Comparison of ENCODE assay signal across 8 mouse cellular contexts in the genomic region with DNA sequence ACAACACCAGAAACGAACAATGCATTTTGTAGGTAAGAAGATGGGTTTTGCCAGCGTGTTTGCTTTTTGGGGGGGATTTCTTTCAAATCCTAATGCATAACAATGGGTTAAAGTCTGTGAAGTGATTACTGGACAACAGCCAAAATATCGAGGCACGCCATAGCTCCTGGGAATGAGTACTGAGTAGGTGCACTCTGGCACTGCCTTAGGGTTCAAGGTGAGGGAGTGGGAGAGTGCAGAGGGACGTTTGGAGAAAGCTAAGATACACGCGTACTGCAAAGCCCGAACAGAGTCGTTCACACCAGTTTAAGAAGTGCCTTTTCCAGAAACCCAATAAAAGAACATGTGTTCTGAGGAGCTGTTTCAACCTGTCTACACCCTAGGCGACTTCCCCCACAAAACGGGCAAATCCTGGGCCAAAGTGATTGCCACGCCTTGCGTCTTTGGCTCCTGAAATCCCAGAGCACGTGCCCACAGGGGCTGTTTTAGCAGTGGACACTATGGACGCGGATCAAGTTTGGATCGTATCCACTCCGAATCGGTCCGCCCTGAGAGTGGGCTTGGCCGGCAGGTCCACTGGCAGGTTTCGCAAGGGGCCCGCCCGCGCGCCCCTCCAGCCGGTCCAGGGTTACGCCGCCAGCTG. TPM values are rescaled to one million over a fixed set of nuclear protein-coding genes. Genes with fewer than 3 reads are reported as not detected.
A peak's percentile ranks its signal among the peaks of the same experiment; 100 is the strongest.
DNase-seq lines count a peak whose midpoint lies in the region; ATAC-seq and TF ChIP-seq lines count a peak whose summit lies in the region.

No protein-coding gene starts in this region.

- no peaks in the 10 kb centered on the region for H3K27me3 ChIP-seq in hindbrain, embryonic 12.5 days
- H3K27me3 ChIP-seq in midbrain, embryonic 14.5 days (ENCODE audit: control insufficient read depth, insufficient read depth, low read length), result no peaks in the 10 kb centered on the region

- peak overlapping the region; percentile 85 for H3K4me3 ChIP-seq in left cerebral cortex, adult 2 months
- H3K4me3 ChIP-seq in cortical plate, adult 2 months (ENCODE audit: insufficient read depth, low read length), result peak overlapping the region; percentile 64
- peak overlapping the region; percentile 75 for H3K4me3 ChIP-seq in hindbrain, embryonic 12.5 days
- peak overlapping the region; percentile 81 for H3K4me3 ChIP-seq in midbrain, embryonic 14.5 days (replicated peaks; ENCODE audit: low read depth, low read length)

- no peaks in the 10 kb centered on the region for H3K36me3 ChIP-seq in hindbrain, embryonic 12.5 days
- peaks cover 3% of the 10 kb centered on the region; the same call in 1 of the 2 replicates for H3K36me3 ChIP-seq in midbrain, embryonic 14.5 days (ENCODE audit: control insufficient read depth, insufficient read depth, low read length)

- no peak for DNase-seq in left cerebral cortex, adult 2 months (ENCODE audit: extremely low spot score in 1 of 2, low spot score in 2 of 2)
- DNase-seq in left cerebral cortex, postnatal 4 days, result no peak
- DNase-seq in MEL-GATA-1-ER (ENCODE audit: extremely low read depth, low read depth), result peak; percentile 66
- DNase-seq in midbrain, embryonic 14.5 days, result peak; percentile 54
- DNase-seq in adrenal gland, postnatal 25 days, result no peak
- DNase-seq in adrenal gland, postnatal 10 days, result no peak

- H3K4me2 ChIP-seq in hindbrain, embryonic 12.5 days (replicated peaks), result peak overlapping the region; percentile 75
- peak overlapping the region; percentile 68 for H3K4me2 ChIP-seq in midbrain, embryonic 14.5 days (ENCODE audit: low read length)

- TF ChIP-seq POLR2A in cortical plate, adult 2 months (IDR thresholded peaks at IDR 0.05; ENCODE audit: extremely low read depth, insufficient read depth, low read length), result no peak

- peak overlapping the region; percentile 51 for H3K9ac ChIP-seq in hindbrain, embryonic 12.5 days
- peak overlapping the region; percentile 59 for H3K9ac ChIP-seq in midbrain, embryonic 14.5 days (replicated peaks; ENCODE audit: low read length)

- peaks cover 3% of the 10 kb centered on the region; the same call in 1 of the 2 replicates for H3K4me1 ChIP-seq in cortical plate, adult 2 months (ENCODE audit: control insufficient read depth, insufficient read depth, low read length)
- H3K4me1 ChIP-seq in hindbrain, embryonic 12.5 days, result peaks cover 16% of the 10 kb centered on the region
- H3K4me1 ChIP-seq in midbrain, embryonic 14.5 days (ENCODE audit: control insufficient read depth, insufficient read depth, low read length), result peaks cover 8% of the 10 kb centered on the region

- intact Hi-C loops in left cerebral cortex, adult 2 months (cut with DNase I), result loop anchor here (1.0 to 5.0 kb wide), 5 partner anchors 10 to 720 kb away; a partner anchor contains a TSS
- intact Hi-C loops in left cerebral cortex, postnatal 4 days (cut with DNase I), result loop anchor here (5.0 kb wide), 2 partner anchors 85 to 90 kb away; no protein-coding TSS in a partner anchor

- TF ChIP-seq CTCF in left cerebral cortex, adult 2 months (IDR thresholded peaks at IDR 0.05), result no peak
- no peak for TF ChIP-seq CTCF in cortical plate, adult 2 months (IDR thresholded peaks at IDR 0.05; ENCODE audit: extremely low read depth, insufficient read depth, low read length)

- peak overlapping the region; percentile 89 for H3K27ac ChIP-seq in left cerebral cortex, adult 2 months
- no peak overlapping the region for H3K27ac ChIP-seq in cortical plate, adult 2 months (ENCODE audit: insufficient read depth, low read length)
- H3K27ac ChIP-seq in hindbrain, embryonic 12.5 days, result peak overlapping the region; percentile 97
- peak overlapping the region; percentile 94 for H3K27ac ChIP-seq in midbrain, embryonic 14.5 days (replicated peaks; ENCODE audit: low read depth, low read length)

- no peaks in the 10 kb centered on the region for H3K9me3 ChIP-seq in hindbrain, embryonic 12.5 days (replicated peaks)
- no peaks in the 10 kb centered on the region for H3K9me3 ChIP-seq in midbrain, embryonic 14.5 days (ENCODE audit: control insufficient read depth, low read length)

- WGBS in hindbrain, embryonic 12.5 days, result 1% methylated on average over 22 of the region's 29 CpGs
- WGBS in midbrain, embryonic 14.5 days, result 1% methylated on average over 28 of the region's 29 CpGs

- 0 out of 2 replicates have a peak, but pooled peaks have one; percentile 0 for ATAC-seq in hindbrain, embryonic 12.5 days (ENCODE audit: low FRiP score)
- no peak for ATAC-seq in midbrain, embryonic 14.5 days (ENCODE audit: low FRiP score, low TSS enrichment)

RNA-seq across cellular contexts. Expression of a gene that starts 0.9 kb away (rescaled TPM):
- total RNA-seq in left cerebral cortex, adult 2 months (2021), result 10 to 100 TPM; 23.0 to 28.5 TPM
- 10 to 100 TPM; 28.2 to 30.9 TPM for total RNA-seq in left cerebral cortex, postnatal 4 days (2021)
- 15.4 and 17.4 TPM in 2 replicates for polyA plus RNA-seq in cortical plate, adult 2 months (2012; rRNA removed)
- polyA plus RNA-seq in hindbrain, embryonic 12.5 days (2016; fragmentation: Nextera tagmentation; extraction: Ambion mirVana), result 36.0 and 36.9 TPM in 2 replicates
- polyA plus RNA-seq in midbrain, embryonic 14.5 days (2014; fragmentation: Nextera tagmentation; extraction: Ambion mirVana), result 22.3 and 29.8 TPM in 2 replicates
- total RNA-seq in adrenal gland, postnatal 25 days (2021), result 14.2 and 15.7 TPM in 2 replicates
- total RNA-seq in adrenal gland, postnatal 10 days (2021), result 10 to 100 TPM; 13.5 to 17.7 TPM

Comparison
In these comparisons a context has a peak if more than half of its experiments do, and no peak if none do; other contexts are left out.
1. DNase-seq: peak in MEL-GATA-1-ER (single experiment) and midbrain, embryonic 14.5 days (single experiment); none in left cerebral cortex, adult 2 months (0 of 2), left cerebral cortex, postnatal 4 days (single experiment), adrenal gland, postnatal 25 days (single experiment) and adrenal gland, postnatal 10 days (single experiment).
2. Peak in every context shown above with its lines, with median percentiles within 50 percentile points of each other: H3K4me3 ChIP-seq.